Mouse (Mus musculus) cerebellum, adult 11-12 months (tissue): Measurements from ENCODE around the gene St6galnac3.

Source experiments
- DNase-seq: peaks from one replicate; pipeline ENCODE4 v3.0.0; 2022

St6galnac3 gene

DNA sequence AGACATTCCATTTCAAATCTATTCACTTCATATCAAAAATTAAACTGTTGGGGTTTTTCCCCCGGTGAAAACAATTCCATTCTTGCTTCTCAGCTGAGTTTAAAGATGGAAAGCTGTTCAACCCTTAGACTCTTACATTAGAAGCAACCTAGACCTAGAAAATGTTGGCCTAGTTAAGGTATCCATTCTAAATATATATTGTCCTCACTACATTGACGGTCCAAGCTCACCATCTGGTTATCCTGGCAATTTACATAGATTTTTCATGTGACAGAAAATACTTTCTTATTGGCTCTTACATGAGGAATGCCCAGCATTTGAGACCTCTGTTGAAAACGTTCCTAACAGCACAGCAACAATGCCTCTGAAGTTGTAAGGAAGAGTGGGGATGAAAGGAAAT lies 400.7 kb downstream of the St6galnac3 start:
- DNase-seq, result no peak

- DNase-seq, result peak; percentile 42
These were observed 401.5 kb downstream of the St6galnac3 start for GRCm38 (mm10) chr3:153323446-153323845.

DNA sequence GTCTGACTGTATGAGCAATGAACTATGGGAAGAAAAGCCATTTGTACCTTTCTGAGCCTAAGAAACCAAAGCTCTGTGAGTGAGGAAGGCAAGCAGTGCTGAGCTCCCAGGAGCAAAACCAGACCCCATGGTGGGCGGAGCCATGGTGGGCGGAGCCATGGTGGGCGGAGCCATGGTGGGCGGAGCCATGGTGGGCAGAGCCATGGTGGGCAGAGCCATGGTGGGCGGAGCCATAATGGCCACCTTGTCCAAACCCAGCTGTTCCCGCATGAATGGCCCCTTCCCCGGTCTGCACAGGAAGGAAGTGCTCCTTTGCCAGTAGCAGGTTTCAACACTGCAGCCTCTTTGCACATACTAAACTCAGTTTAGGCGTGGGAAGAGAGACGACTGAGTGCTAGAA lies 411.4 kb downstream of the St6galnac3 start:
- DNase-seq, result no peak

- DNase-seq, result no peak
These were observed 411.8 kb downstream of the St6galnac3 start for GRCm38 (mm10) chr3:153313167-153313566.

DNA sequence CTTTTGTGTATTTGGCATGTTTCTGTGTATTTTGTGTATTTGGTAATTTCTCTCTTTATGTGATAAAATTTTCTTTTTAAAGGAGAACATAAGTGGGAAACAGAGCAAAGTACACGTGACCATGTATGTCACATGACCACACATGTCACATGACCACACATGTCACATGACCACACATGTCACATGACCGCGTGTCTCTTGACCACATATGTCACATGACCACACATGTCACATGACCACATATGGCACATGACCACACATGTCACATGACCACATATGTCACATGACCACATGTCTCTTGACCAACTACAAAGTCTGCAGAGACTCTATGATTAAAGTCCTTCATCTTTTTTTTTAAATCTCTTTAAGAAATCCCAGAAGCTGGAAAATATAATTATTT lies 413.0 kb downstream of the St6galnac3 start:
- no peak for DNase-seq

DNA sequence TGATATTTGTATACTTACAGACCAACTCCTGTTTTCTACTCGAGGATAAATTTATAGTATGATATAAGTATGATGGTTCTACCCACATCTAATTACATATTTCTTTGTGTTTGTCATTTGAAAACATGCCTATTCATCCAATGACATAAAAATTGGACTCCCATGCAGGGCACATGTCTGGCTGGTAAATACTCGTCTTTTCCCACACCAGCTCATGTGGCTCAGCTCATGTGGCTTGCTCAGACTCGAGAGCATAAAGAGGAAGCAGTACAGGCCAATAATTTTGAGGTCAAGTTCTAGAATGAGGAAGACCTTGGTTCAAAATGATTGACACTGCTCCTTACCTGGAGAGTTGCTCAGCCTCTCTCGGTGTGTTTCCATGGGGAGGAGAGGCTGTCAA lies 416.6 kb downstream of the St6galnac3 start:
- DNase-seq, result no peak

GRCm38 (mm10) chr3:153305153-153305552 lies 419.8 kb downstream of the St6galnac3 start:
- no peak for DNase-seq

DNA sequence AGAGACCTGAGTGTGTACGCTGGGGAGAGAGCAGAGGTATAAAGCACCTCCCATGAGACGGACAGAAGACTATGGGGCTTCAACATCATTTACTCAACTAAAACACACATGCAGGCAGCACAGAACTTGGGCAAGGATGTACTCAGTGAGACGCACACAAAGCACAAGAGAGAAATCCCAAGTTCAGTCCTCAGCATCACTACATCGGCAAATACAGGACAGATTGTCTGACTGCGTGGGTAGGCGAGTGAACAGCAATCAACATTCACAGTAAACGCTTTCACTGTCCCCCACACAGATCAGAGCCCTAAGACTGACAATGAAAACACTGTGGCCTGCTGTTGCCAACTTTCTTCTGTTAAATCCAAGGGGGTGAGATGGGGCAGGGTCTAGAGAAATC lies 422.6 kb downstream of the St6galnac3 start:
- no peak for DNase-seq

DNA sequence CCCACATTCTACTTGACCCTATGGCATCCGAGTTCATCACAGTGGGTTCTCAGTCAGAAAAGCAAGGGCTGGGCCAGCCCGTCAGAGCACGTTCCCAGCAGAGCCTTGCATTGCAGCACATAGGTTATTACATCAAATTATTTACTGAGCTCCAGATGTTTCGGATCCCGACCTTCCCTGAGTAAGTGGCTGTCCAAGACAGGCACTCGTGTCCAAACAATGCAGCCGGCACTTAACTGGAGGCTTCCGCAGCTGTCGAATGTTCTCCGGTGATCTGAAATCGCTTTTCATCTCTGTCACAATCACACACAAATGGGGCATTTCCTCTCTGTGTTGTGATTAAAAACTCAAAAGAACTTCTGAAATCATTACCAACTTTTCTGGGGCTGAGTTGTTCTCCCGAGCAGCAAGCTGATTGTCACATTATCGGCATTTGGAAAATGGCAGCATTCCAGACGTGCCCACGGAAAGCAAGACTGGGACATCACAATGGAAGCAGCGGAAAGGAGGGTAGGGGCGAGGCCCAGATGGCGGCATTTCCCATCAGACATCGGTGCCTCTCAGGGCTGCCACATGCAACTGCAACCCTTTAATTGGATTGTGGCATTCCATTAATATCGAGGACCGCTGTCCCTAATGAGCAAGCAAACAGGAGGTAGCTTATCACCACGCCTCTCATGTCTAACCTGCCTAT lies 428.5 kb downstream of the St6galnac3 start:
- no peak for DNase-seq

GRCm38 (mm10) chr3:153292853-153293252 lies 432.1 kb downstream of the St6galnac3 start:
- DNase-seq, result no peak

- peak; percentile 53 for DNase-seq
These were observed 432.6 kb downstream of the St6galnac3 start for GRCm38 (mm10) chr3:153292363-153292762.

GRCm38 (mm10) chr3:153291406-153292045 lies 433.4 kb downstream of the St6galnac3 start:
- no peak for DNase-seq

- no peak for DNase-seq
These were observed 435.0 kb downstream of the St6galnac3 start for GRCm38 (mm10) chr3:153289971-153290370.

- DNase-seq, result no peak
These were observed 437.4 kb downstream of the St6galnac3 start for GRCm38 (mm10) chr3:153287564-153287963.

- no peak for DNase-seq
These were observed 437.9 kb downstream of the St6galnac3 start for GRCm38 (mm10) chr3:153287081-153287480.

DNA sequence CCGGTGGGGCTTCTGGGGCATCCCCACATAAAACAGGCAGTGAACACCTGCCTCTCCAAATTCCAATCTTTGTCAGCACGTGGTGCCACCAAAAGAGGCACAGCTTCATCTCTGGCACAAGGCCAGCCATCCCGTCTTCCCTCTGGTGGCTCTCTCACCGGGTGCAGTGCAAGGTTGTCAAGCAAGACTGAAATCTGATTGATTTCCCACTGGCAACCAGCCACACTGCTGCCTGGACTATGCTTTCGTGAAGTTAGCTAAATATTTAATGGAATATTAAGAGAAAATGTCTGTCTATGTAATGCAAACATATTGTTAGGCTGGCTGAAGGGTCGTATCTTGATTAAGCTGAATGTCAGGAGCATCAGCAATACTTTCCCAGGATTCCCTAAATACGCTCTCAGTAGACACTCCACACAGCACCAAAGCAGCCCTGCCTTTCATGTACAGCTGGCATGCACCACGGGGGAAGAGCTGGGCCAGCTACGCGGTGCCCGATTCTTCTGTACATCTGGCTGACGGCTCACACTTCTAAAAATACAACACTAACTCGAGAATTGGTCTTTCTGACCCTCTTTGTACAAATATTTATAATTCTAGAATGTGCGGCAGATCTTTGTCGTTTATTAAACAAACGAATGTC lies 442.7 kb downstream of the St6galnac3 start:
- DNase-seq, result no peak

GRCm38 (mm10) chr3:153278249-153278648 lies 446.7 kb downstream of the St6galnac3 start:
- no peak for DNase-seq

DNA sequence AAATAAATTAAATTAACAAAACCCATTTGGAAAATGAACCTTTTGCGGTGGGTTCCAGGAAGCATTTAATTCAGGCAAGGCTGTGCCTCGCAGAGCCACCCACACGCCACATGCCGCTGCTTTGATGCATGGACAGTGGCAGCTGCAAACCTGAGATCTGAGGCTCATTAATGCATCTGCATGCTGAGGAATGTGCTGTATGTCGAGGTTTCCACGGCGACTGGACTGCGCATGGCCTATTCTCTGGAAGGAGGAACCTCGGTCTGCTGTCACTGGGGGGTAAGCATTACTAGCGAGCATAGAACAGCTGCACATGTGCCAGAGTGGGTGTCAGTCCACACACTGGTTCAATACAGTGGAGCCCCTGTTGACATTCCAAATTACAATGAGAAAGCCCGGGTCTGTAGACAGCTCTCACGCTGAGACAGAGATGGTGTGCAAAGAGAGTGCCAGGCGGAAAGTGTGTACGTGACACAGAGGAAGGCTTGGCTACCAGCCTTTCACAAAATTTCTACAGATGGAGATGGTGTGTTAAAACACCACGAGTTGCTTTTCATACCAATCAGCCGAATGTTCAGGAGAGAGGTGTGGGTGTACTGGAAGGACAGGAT lies 447.5 kb downstream of the St6galnac3 start:
- DNase-seq, result no peak

GRCm38 (mm10) chr3:153276830-153277388 lies 448.1 kb downstream of the St6galnac3 start:
- DNase-seq, result no peak

GRCm38 (mm10) chr3:153276101-153276829 lies 448.7 kb downstream of the St6galnac3 start:
- no peak for DNase-seq

DNA sequence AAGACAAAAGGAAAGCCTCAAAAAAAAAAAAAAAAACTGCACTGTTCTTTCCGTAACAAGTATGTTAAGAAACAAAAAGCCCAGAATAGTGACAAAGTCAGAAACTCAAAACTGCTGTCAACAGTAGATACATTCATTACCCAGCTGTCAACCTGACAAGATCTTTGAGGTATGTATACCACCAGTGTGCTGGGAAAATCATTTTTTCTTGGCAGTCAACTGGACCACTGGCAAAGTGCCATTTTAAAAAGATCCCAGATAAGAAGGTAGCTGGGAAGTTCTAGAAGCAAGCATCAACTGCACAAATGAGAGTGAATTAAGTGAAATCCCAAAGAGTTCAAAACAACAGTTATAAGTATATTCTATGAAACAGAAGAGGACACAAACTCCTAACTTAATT lies 452.7 kb downstream of the St6galnac3 start:
- DNase-seq, result no peak

DNA sequence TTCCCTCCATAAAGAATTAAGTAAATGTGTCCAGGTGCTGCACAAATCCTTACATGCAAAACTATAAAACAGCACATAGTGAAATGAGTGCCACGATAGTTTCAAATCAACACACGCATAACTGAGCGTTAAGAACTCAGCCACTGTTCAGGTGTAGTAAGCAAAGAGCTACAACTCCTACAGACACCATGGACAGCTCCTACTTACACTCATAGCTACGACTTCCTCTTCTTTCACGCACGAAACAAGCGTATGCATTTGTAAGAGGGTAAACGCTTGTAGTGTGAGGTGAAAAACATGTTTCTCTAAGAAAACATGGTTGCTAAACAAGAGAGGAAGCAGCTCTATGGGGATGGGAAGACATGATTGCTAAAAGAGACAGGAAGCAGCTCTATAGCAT lies 457.6 kb downstream of the St6galnac3 start:
- no peak for DNase-seq

DNA sequence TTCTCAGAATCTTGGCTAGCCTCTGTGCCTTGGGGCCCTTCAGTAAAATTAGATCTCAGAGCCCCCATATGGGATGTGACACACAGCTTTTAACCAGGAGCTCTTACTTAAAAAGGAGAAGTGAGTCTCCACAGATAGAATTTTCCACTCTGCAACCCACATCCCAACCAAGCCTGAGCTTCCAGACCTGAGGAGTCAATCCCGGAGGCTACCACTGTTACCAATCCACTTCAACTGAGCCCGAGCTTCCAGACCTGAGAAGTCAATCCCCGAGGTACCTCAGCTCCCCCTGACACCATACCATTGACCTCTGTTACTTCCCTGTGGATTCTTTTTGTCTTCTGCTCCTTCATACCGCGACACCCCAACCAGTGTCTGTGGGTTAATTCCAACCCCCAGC lies 463.0 kb downstream of the St6galnac3 start:
- DNase-seq, result no peak
